Mouse (Mus musculus) thymus, adult 2 months (tissue): ENCODE results near the gene Dennd6a. TPM values are rescaled to one million over a fixed set of nuclear protein-coding genes. Genes with fewer than 3 reads are reported as not detected.
"Not testable (repeated sequence)": the region's sequence is repeated elsewhere in the genome, so short reads cannot be mapped to it uniquely, and the experiment has no call there.

Source experiments
- DNase-seq: peaks from one replicate; pipeline ENCODE4 v3.0.0; 2021
- H3K27ac ChIP-seq: fragments of 200-500 bp; 2 replicates; pipeline ENCODE4 v1.5.1; 2012; ENCODE audit warnings: low read length, control low read depth; ENCODE audit not compliant: control insufficient read depth, insufficient read depth
- H3K27me3 ChIP-seq: fragments of 200-500 bp; 2 replicates; pipeline ENCODE4 v1.6.1; 2012; ENCODE audit warnings: mild to moderate bottlenecking, low read length, moderate library complexity, mixed read lengths; ENCODE audit not compliant: control insufficient read depth, insufficient read depth
- H3K36me3 ChIP-seq: fragments of 200-500 bp; 2 replicates; pipeline ENCODE4 v1.6.1; 2012; ENCODE audit warnings: mild to moderate bottlenecking, low read length, moderate library complexity; ENCODE audit not compliant: control insufficient read depth, insufficient read depth
- H3K4me1 ChIP-seq: fragments of 200-500 bp; replicated peaks from 2 replicates; pipeline ENCODE4 v1.6.1; 2012; ENCODE audit warnings: low read length; ENCODE audit not compliant: control insufficient read depth, insufficient read depth
- H3K4me3 ChIP-seq: fragments of 200-500 bp; 2 replicates; pipeline ENCODE4 v1.5.1; 2012; ENCODE audit warnings: mild to moderate bottlenecking, low read length, control low read depth, moderate library complexity; ENCODE audit not compliant: control insufficient read depth, insufficient read depth
- CTCF ChIP-seq: fragments of 200-500 bp; IDR thresholded peaks from 2 replicates; pipeline ENCODE4 v1.5.1; 2012; ENCODE audit warnings: mild to moderate bottlenecking, control low read depth, low read length, moderate library complexity, borderline replicate concordance; ENCODE audit not compliant: control insufficient read depth, poor library complexity, insufficient read depth; ENCODE audit errors: extremely low read depth
- POLR2A ChIP-seq: fragments of 200-500 bp; IDR thresholded peaks from 2 replicates; pipeline ENCODE4 v1.6.1; 2012; ENCODE audit warnings: mild to moderate bottlenecking, low read length, control low read depth, moderate library complexity; ENCODE audit not compliant: control insufficient read depth, poor library complexity, insufficient read depth; ENCODE audit errors: extremely low read depth
- WGBS: fragments of 180-500 bp; shearing (Covaris S2); methylation state at CpG from one replicate; pipeline ENCODE4 v1.1.7; 2018; 5-methylcytosine and 5-hydroxymethylcytosine counted together
- polyA plus RNA-seq: library from polyadenylated mRNA; depleted of rRNA; stranded (reverse); fragments of >200 nt; gene quantifications from 2 replicates; pipeline ENCODE4 v1.2.3, GENCODE M21; 2012; rRNA removed

Gene Dennd6a
- polyA plus RNA-seq, 1 experiment: 17.1 TPM

GRCm38 (mm10) chr14:26669292-26670073 lies 95.8 kb downstream of the Dennd6a start, which contains the start of gene Pde12:
Gene Pde12, minus strand, starts transcription at chr14:26669883.
- peak within 1 kb of the TSS; percentile 74 for H3K27ac ChIP-seq
- peaks cover 7% of the 10 kb centered on the region for H3K4me1 ChIP-seq
- under 1% methylated on average over 70 of the region's 70 CpGs for WGBS
- no peaks in the 10 kb centered on the region for H3K27me3 ChIP-seq
- DNase-seq: peak; percentile 82
- H3K4me3 ChIP-seq: peak within 1 kb of the TSS; percentile 68
- TF ChIP-seq CTCF (no peak), POLR2A (peak; percentile 59; the same call in 1 of the 2 replicates)
- peaks cover 17% of the 10 kb centered on the region for H3K36me3 ChIP-seq

- TF ChIP-seq POLR2A (no peak), CTCF (no peak)
- Histone ChIP-seq H3K27ac (no peak overlapping the region), H3K27me3 (no peaks in the 10 kb centered on the region), H3K4me1 (peaks cover 9% of the 10 kb centered on the region), H3K4me3 (no peak overlapping the region), H3K36me3 (peaks cover 2% of the 10 kb centered on the region)
- no peak for DNase-seq
Measured at GRCm38 (mm10) chr14:26670964-26671363, 97.3 kb downstream of the Dennd6a start.

- WGBS: 34% methylated on average over 17 of the region's 17 CpGs
- H3K27me3 ChIP-seq, DNase-seq, H3K27ac ChIP-seq, H3K4me3 ChIP-seq, H3K4me1 ChIP-seq, H3K36me3 ChIP-seq: not testable (repeated sequence)
Measured at GRCm38 (mm10) chr14:26671870-26672615, 98.4 kb downstream of the Dennd6a start.

- H3K4me3 ChIP-seq, H3K36me3 ChIP-seq, DNase-seq, H3K4me1 ChIP-seq, H3K27me3 ChIP-seq, H3K27ac ChIP-seq: not testable (repeated sequence)
- 79% methylated on average over 2 of the region's 2 CpGs for WGBS
Measured at GRCm38 (mm10) chr14:26674476-26675169, 101.0 kb downstream of the Dennd6a start.

- DNase-seq: peak; percentile 23
- 24% methylated on average over 12 of the region's 12 CpGs for WGBS
- no peak overlapping the region for H3K4me3 ChIP-seq
- no peak overlapping the region for H3K27ac ChIP-seq
- peaks cover 5% of the 10 kb centered on the region for H3K4me1 ChIP-seq
- TF ChIP-seq POLR2A (no peak), CTCF (no peak)
- no peaks in the 10 kb centered on the region for H3K36me3 ChIP-seq
- no peaks in the 10 kb centered on the region for H3K27me3 ChIP-seq
Measured at GRCm38 (mm10) chr14:26675371-26675770, 101.7 kb downstream of the Dennd6a start.

- no peaks in the 10 kb centered on the region for H3K36me3 ChIP-seq
- H3K4me1 ChIP-seq: peaks cover 3% of the 10 kb centered on the region
- no peak for DNase-seq
- WGBS: 43% methylated on average over 5 of the region's 5 CpGs
- H3K27me3 ChIP-seq: no peaks in the 10 kb centered on the region
- no peak overlapping the region for H3K4me3 ChIP-seq
- TF ChIP-seq CTCF: no peak
- no peak for TF ChIP-seq POLR2A
- no peak overlapping the region for H3K27ac ChIP-seq
Measured at GRCm38 (mm10) chr14:26675791-26676190, 102.1 kb downstream of the Dennd6a start.

Other genes with a start within 250 kb of the Dennd6a start
- gene Slmap, start 38.9 kb upstream of the Dennd6a start, polyA plus RNA-seq: 20.9 and 34.0 TPM in 2 replicates
- gene Arf4, start 64.2 kb downstream of the Dennd6a start, polyA plus RNA-seq: 134 and 160 TPM in 2 replicates
- 13.0 and 14.3 TPM in 2 replicates for gene Pde12, start 96.0 kb downstream of the Dennd6a start, polyA plus RNA-seq
- gene Dnah12, start 119.4 kb downstream of the Dennd6a start, polyA plus RNA-seq: 0.01 and 0.03 TPM in 2 replicates